Mouse (Mus musculus) ES-Bruce4 (cell line): ENCODE results near the gene Mdm2.

Source experiments
- CTCF ChIP-seq: IDR thresholded peaks from one replicate; pipeline ENCODE4 v1.8.1; 2011; ENCODE audit warnings: low read depth, low read length
- EP300 ChIP-seq: IDR thresholded peaks from 2 replicates; pipeline ENCODE4 v1.6.1; 2011; ENCODE audit warnings: low read depth, low read length; ENCODE audit not compliant: insufficient read depth
- POLR2A ChIP-seq: IDR thresholded peaks from one replicate; pipeline ENCODE4 v1.8.1; 2011; ENCODE audit warnings: low read length; ENCODE audit not compliant: insufficient read depth

GRCm38 (mm10) chr10:117695027-117695426, 15.5 kb downstream of the Mdm2 start:
- TF ChIP-seq CTCF: no peak
- no peak for TF ChIP-seq POLR2A
- no peak for TF ChIP-seq EP300
